Mouse (Mus musculus): ENCODE results near the gene Tbc1d5.
A peak's percentile ranks its signal among the peaks of the same experiment; 100 is the strongest.

The Tbc1d5 gene

GRCm38 (mm10) chr17:51104294-51104693 lies 74.9 kb downstream of the Tbc1d5 start:
- DNase-seq (ENCODE audit: low read depth, low spot score): no peak

GRCm38 (mm10) chr17:51043869-51044268 lies 135.3 kb downstream of the Tbc1d5 start:
- DNase-seq (ENCODE audit: low read depth, low spot score): no peak

- no peak for DNase-seq (ENCODE audit: low read depth, low spot score)
These were observed 138.3 kb downstream of the Tbc1d5 start for GRCm38 (mm10) chr17:51040861-51041260.

- no peak for DNase-seq (ENCODE audit: low read depth, low spot score)
These were observed 155.9 kb downstream of the Tbc1d5 start for GRCm38 (mm10) chr17:51023227-51023626.

- DNase-seq (ENCODE audit: low read depth, low spot score): no peak
These were observed 162.8 kb downstream of the Tbc1d5 start for GRCm38 (mm10) chr17:51016384-51016783.

- no peak for DNase-seq (ENCODE audit: low read depth, low spot score)
These were observed 165.2 kb downstream of the Tbc1d5 start for GRCm38 (mm10) chr17:51013908-51014307.

GRCm38 (mm10) chr17:51003179-51003578 lies 176.0 kb downstream of the Tbc1d5 start:
- DNase-seq (ENCODE audit: low read depth, low spot score): no peak

GRCm38 (mm10) chr17:50998216-50998615 lies 180.9 kb downstream of the Tbc1d5 start:
- DNase-seq (ENCODE audit: low read depth, low spot score): peak; percentile 47

GRCm38 (mm10) chr17:50993294-50993993 lies 185.7 kb downstream of the Tbc1d5 start:
- peak; percentile 43 for DNase-seq (ENCODE audit: low read depth, low spot score)

GRCm38 (mm10) chr17:50990770-50991405 lies 188.3 kb downstream of the Tbc1d5 start:
- DNase-seq (ENCODE audit: low read depth, low spot score): no peak

GRCm38 (mm10) chr17:50987935-50988334 lies 191.2 kb downstream of the Tbc1d5 start:
- DNase-seq (ENCODE audit: low read depth, low spot score): peak; percentile 36

GRCm38 (mm10) chr17:50981933-50982332 lies 197.2 kb downstream of the Tbc1d5 start:
- no peak for DNase-seq (ENCODE audit: low read depth, low spot score)

GRCm38 (mm10) chr17:50972142-50972541 lies 207.0 kb downstream of the Tbc1d5 start:
- peak; percentile 38 for DNase-seq (ENCODE audit: low read depth, low spot score)

GRCm38 (mm10) chr17:50966147-50966546 lies 213.0 kb downstream of the Tbc1d5 start:
- no peak for DNase-seq (ENCODE audit: low read depth, low spot score)

GRCm38 (mm10) chr17:50954313-50954712 lies 224.8 kb downstream of the Tbc1d5 start:
- DNase-seq (ENCODE audit: low read depth, low spot score): peak; percentile 11

- DNase-seq (ENCODE audit: low read depth, low spot score): no peak
These were observed 256.8 kb downstream of the Tbc1d5 start for GRCm38 (mm10) chr17:50922308-50922707.

GRCm38 (mm10) chr17:50915216-50915615 lies 263.9 kb downstream of the Tbc1d5 start:
- no peak for DNase-seq (ENCODE audit: low read depth, low spot score)

GRCm38 (mm10) chr17:50908568-50909335 lies 270.4 kb downstream of the Tbc1d5 start:
- no peak for DNase-seq (ENCODE audit: low read depth, low spot score)

GRCm38 (mm10) chr17:50908160-50908559 lies 271.0 kb downstream of the Tbc1d5 start:
- DNase-seq (ENCODE audit: low read depth, low spot score): no peak

- DNase-seq (ENCODE audit: low read depth, low spot score): no peak
These were observed 272.5 kb downstream of the Tbc1d5 start for GRCm38 (mm10) chr17:50906630-50907029.

- no peak for DNase-seq (ENCODE audit: low read depth, low spot score)
These were observed 274.7 kb downstream of the Tbc1d5 start for GRCm38 (mm10) chr17:50904463-50904862.

GRCm38 (mm10) chr17:50897867-50898266 lies 281.3 kb downstream of the Tbc1d5 start:
- DNase-seq (ENCODE audit: low read depth, low spot score): no peak

Measured in brain, adult 2 months (tissue).